Mouse (Mus musculus) CH12.LX (cell line): ENCODE data around the gene Tpx2. TPM values are rescaled to one million over a fixed set of nuclear protein-coding genes. Genes with fewer than 3 reads are reported as not detected.

Source experiments
- DNase-seq: peaks from one replicate; pipeline ENCODE4 v3.0.0-alpha.2; 2013; ENCODE audit errors: extremely low read depth
- H3K27ac ChIP-seq: 2 replicates; pipeline ENCODE4 v1.5.1; 2012; ENCODE audit warnings: low read depth, mild to moderate bottlenecking, control low read depth, moderate library complexity; ENCODE audit not compliant: insufficient read depth
- H3K27me3 ChIP-seq: replicated peaks from 2 replicates; pipeline ENCODE3; 2012; ENCODE audit warnings: inconsistent platforms
- H3K36me3 ChIP-seq, 2 experiments: replicated peaks in 1 of 2; 2 replicates each; pipeline versions ENCODE3 to v1.6.1; 2012; ENCODE audit warnings: inconsistent platforms in 1 of 2, low read length in 1 of 2, mild to moderate bottlenecking in 1 of 2, mixed read lengths in 1 of 2, moderate library complexity in 1 of 2; ENCODE audit not compliant: control insufficient read depth in 1 of 2, insufficient read depth in 1 of 2
- H3K4me1 ChIP-seq, 2 experiments: 2 replicates each; pipeline ENCODE4 v1.6.1; 2012; ENCODE audit warnings: inconsistent platforms in 1 of 2, moderate library complexity in 1 of 2; ENCODE audit not compliant: insufficient read depth in 2 of 2, control insufficient read depth in 1 of 2
- H3K4me2 ChIP-seq: 2 replicates; pipeline ENCODE4 v1.6.1; 2012; ENCODE audit warnings: low read depth, mild to moderate bottlenecking, control low read depth; ENCODE audit not compliant: poor library complexity, insufficient read depth, severe bottlenecking
- H3K4me3 ChIP-seq, 3 experiments: fragments of 150-350 bp in 1 of 3; sonication (generic) in 1 of 3; replicated peaks in 1 of 3; 2 replicates each; pipeline versions ENCODE3 to v1.5.1; 2011 to 2012; ENCODE audit warnings: low read depth in 2 of 3, low read length in 2 of 3, mild to moderate bottlenecking in 2 of 3, moderate library complexity in 2 of 3, control low read depth in 1 of 3, improper control_type of control experiment in 1 of 3, inconsistent platforms in 1 of 3, mixed read lengths in 1 of 3; ENCODE audit not compliant: poor library complexity in 1 of 3
- H3K79me2 ChIP-seq: replicated peaks from 2 replicates; pipeline ENCODE4 v1.6.1; 2012; ENCODE audit warnings: mild to moderate bottlenecking, moderate library complexity; ENCODE audit not compliant: control insufficient read depth, poor library complexity, insufficient read depth, severe bottlenecking; ENCODE audit errors: extremely low read depth
- H3K9ac ChIP-seq: 2 replicates; pipeline ENCODE4 v1.6.1; 2012; ENCODE audit warnings: low read depth, mild to moderate bottlenecking, control low read depth, moderate library complexity; ENCODE audit not compliant: insufficient read depth
- H3K9me3 ChIP-seq: replicated peaks from 2 replicates; pipeline ENCODE3; 2012; ENCODE audit warnings: low read length, inconsistent platforms, mixed read lengths
- BHLHE40 ChIP-seq: IDR thresholded peaks from 2 replicates; pipeline ENCODE4 v1.6.1; 2011; ENCODE audit warnings: mild to moderate bottlenecking, low read depth, low read length, improper control_type of control experiment
- CHD1 ChIP-seq: IDR thresholded peaks from 2 replicates; pipeline ENCODE4 v1.6.1; 2012; ENCODE audit warnings: low read depth, low read length, improper control_type of control experiment, inconsistent platforms
- CHD2 ChIP-seq: IDR thresholded peaks from 2 replicates; pipeline ENCODE4 v1.6.1; 2011; ENCODE audit warnings: low read length, improper control_type of control experiment
- CTCF ChIP-seq, 2 experiments: IDR thresholded peaks in 1 of 2; conservative IDR thresholded peaks in 1 of 2; 2 replicates each; pipeline ENCODE4 v1.5.1; 2011 to 2012; ENCODE audit warnings: low read depth in 2 of 2, low read length in 2 of 2, improper control_type of control experiment in 1 of 2, inconsistent platforms in 1 of 2, mild to moderate bottlenecking in 1 of 2, moderate library complexity in 1 of 2
- E2F4 ChIP-seq: IDR thresholded peaks from 2 replicates; pipeline ENCODE4 v1.6.1; 2011; ENCODE audit warnings: low read depth, low read length, improper control_type of control experiment; ENCODE audit not compliant: insufficient replicate concordance
- ELF1 ChIP-seq: IDR thresholded peaks from 2 replicates; pipeline ENCODE4 v1.6.1; 2014; ENCODE audit warnings: low read depth, mild to moderate bottlenecking, inconsistent platforms, low read length, improper control_type of control experiment
- EP300 ChIP-seq: IDR thresholded peaks from 2 replicates; pipeline ENCODE4 v1.6.1; 2011; ENCODE audit warnings: low read length, improper control_type of control experiment
- ETS1 ChIP-seq: conservative IDR thresholded peaks from 2 replicates; pipeline ENCODE4 v1.6.1; 2012; ENCODE audit warnings: low read depth, mild to moderate bottlenecking, inconsistent platforms, low read length, improper control_type of control experiment, moderate library complexity
- HCFC1 ChIP-seq: IDR thresholded peaks from 2 replicates; pipeline ENCODE4 v1.6.1; 2012; ENCODE audit warnings: low read depth, mild to moderate bottlenecking, inconsistent platforms, low read length, improper control_type of control experiment
- IRF4 ChIP-seq: IDR thresholded peaks from 2 replicates; pipeline ENCODE4 v1.6.1; 2014; ENCODE audit warnings: low read depth, mild to moderate bottlenecking, inconsistent platforms, low read length, improper control_type of control experiment
- KAT2A ChIP-seq: IDR thresholded peaks from 2 replicates; pipeline ENCODE4 v1.6.1; 2012; ENCODE audit warnings: low read length, improper control_type of control experiment, inconsistent platforms; ENCODE audit not compliant: insufficient replicate concordance
- MAX ChIP-seq: IDR thresholded peaks from 2 replicates; pipeline ENCODE4 v1.6.1; 2011; ENCODE audit warnings: low read length, improper control_type of control experiment
- MXI1 ChIP-seq: IDR thresholded peaks from 2 replicates; pipeline ENCODE4 v1.6.1; 2011; ENCODE audit warnings: mild to moderate bottlenecking, low read depth, low read length, improper control_type of control experiment
- MYC ChIP-seq: IDR thresholded peaks from 2 replicates; pipeline ENCODE4 v1.6.1; 2011; ENCODE audit warnings: low read depth, mild to moderate bottlenecking, improper control_type of control experiment, low read length
- NRF1 ChIP-seq: IDR thresholded peaks from 2 replicates; pipeline ENCODE4 v1.6.1; 2014; ENCODE audit warnings: low read depth, mild to moderate bottlenecking, inconsistent platforms, low read length, improper control_type of control experiment, moderate library complexity
- PAX5 ChIP-seq: IDR thresholded peaks from 2 replicates; pipeline ENCODE4 v1.6.1; 2012; ENCODE audit warnings: low read length, inconsistent platforms, mixed read lengths
- POLR2AphosphoS2 ChIP-seq: IDR thresholded peaks from 2 replicates; pipeline ENCODE4 v1.6.1; 2011; ENCODE audit warnings: low read depth, low read length, improper control_type of control experiment
- RAD21 ChIP-seq: IDR thresholded peaks from 2 replicates; pipeline ENCODE4 v1.6.1; 2011; ENCODE audit warnings: low read depth, mild to moderate bottlenecking, low read length, improper control_type of control experiment, moderate library complexity
- RCOR1 ChIP-seq: conservative IDR thresholded peaks from 2 replicates; pipeline ENCODE4 v1.6.1; 2012; ENCODE audit warnings: low read depth, mild to moderate bottlenecking, inconsistent platforms, low read length, improper control_type of control experiment
- SMC3 ChIP-seq: IDR thresholded peaks from 2 replicates; pipeline ENCODE4 v1.6.1; 2011; ENCODE audit warnings: low read depth, low read length, improper control_type of control experiment
- TBP ChIP-seq: conservative IDR thresholded peaks from 2 replicates; pipeline ENCODE4 v1.6.1; 2011; ENCODE audit warnings: low read depth, low read length, improper control_type of control experiment
- TCF12 ChIP-seq: IDR thresholded peaks from 2 replicates; pipeline ENCODE4 v1.6.1; 2014; ENCODE audit warnings: low read depth, mild to moderate bottlenecking, inconsistent platforms, low read length, improper control_type of control experiment
- UBTF ChIP-seq: IDR thresholded peaks from 2 replicates; pipeline ENCODE4 v1.6.1; 2012; ENCODE audit warnings: low read depth, mild to moderate bottlenecking, inconsistent platforms, low read length, improper control_type of control experiment, moderate library complexity
- USF1 ChIP-seq: IDR thresholded peaks from 2 replicates; pipeline ENCODE4 v1.6.1; 2014; ENCODE audit warnings: low read depth, mild to moderate bottlenecking, inconsistent platforms, low read length, improper control_type of control experiment
- USF2 ChIP-seq: conservative IDR thresholded peaks from 2 replicates; pipeline ENCODE4 v1.6.1; 2011; ENCODE audit warnings: low read depth, low read length, improper control_type of control experiment
- ZKSCAN1 ChIP-seq: IDR thresholded peaks from 2 replicates; pipeline ENCODE4 v1.6.1; 2012; ENCODE audit warnings: low read depth, inconsistent platforms, low read length, improper control_type of control experiment, borderline replicate concordance
- ZNF384 ChIP-seq: IDR thresholded peaks from 2 replicates; pipeline ENCODE4 v1.6.1; 2012; ENCODE audit warnings: low read depth, low read length, improper control_type of control experiment, inconsistent platforms
- dilution Hi-C: fragments of 300-500 bp; cut with MboI; formaldehyde crosslinking; loops from 2 replicates; pipeline ENCODE4 v1.14.3; 2020; ENCODE audit warnings: low sequenced_read_pairs; ENCODE audit not compliant: extremely low pct_unique_long_range_greater_than_20kb, extremely low pct_ligation_motif_present
- in situ Hi-C: fragments of 300-500 bp; cut with MboI; formaldehyde crosslinking; loops from 3 replicates; pipeline ENCODE4 v1.14.3; 2019; ENCODE audit warnings: low sequenced_read_pairs, low pct_ligation_motif_present, low pct_unique_long_range_greater_than_20kb, mixed read lengths
- polyA plus RNA-seq: library from polyadenylated mRNA; unstranded; fragments of >175 nt; gene quantifications from 2 replicates; pipeline ENCODE4 v1.2.1, GENCODE M21; 2012; ENCODE audit warnings: low read depth; ENCODE audit not compliant: insufficient read length
- total RNA-seq, 2 experiments: library from RNA; depleted of rRNA; stranded (reverse); fragments of 300-350 nt in 1 of 2; fragments of >200 nt in 1 of 2; gene quantifications; 2 replicates each; pipeline ENCODE4 v1.2.3; 2012 to 2014

Gene Tpx2
- total and polyA plus RNA-seq, 3 experiments: 66.1 to 127 (median 98.0) TPM

DNA sequence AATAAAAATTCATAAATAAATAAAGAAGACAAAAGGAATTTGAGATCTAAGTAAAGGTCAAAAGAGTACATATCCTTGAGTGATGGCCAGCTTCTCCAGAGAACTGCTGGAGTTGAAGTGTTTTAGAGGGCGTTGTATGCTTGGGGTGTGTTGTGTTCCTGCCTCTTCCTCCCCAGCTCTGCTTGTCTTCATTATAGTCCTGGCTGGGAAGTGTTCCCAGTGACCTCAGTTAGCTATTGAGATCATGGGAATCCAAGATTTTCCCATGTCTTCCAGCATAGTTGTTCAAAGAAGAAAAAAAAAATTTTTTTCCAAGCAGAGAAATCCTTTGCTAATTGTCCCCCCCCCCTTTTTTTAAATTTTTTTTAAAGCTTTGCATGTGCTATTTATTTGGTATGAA is 14.1 kb downstream of the Tpx2 start:
- Histone ChIP-seq H3K27ac (no peak overlapping the region), H3K9ac (no peak overlapping the region), H3K9me3 (no peaks in the 10 kb centered on the region), H3K27me3 (no peaks in the 10 kb centered on the region), H3K79me2 (peaks cover 18% of the 10 kb centered on the region), H3K36me3 (peaks cover 39 to 82% of the 10 kb centered on the region in 2 experiments), H3K4me1 (peaks cover 0 to 7% of the 10 kb centered on the region in 2 experiments; a peak in 1 of 4 replicates), H3K4me3 (no peak overlapping the region), H3K4me2 (no peak overlapping the region)
- TF ChIP-seq ETS1 (no peak), KAT2A (no peak), TBP (no peak), NRF1 (no peak), EP300 (no peak), ZNF384 (no peak), POLR2AphosphoS2 (no peak), PAX5 (no peak), BHLHE40 (no peak), E2F4 (no peak), RCOR1 (no peak), USF2 (no peak), MAX (no peak), ELF1 (no peak), UBTF (no peak), CHD2 (no peak), HCFC1 (no peak), MXI1 (no peak)
- no peak for DNase-seq
- in situ Hi-C loops (loop anchor here (5.0 kb wide), 1 partner anchor 35 kb away; no protein-coding TSS in a partner anchor), dilution Hi-C loops (no loop called here)

DNA sequence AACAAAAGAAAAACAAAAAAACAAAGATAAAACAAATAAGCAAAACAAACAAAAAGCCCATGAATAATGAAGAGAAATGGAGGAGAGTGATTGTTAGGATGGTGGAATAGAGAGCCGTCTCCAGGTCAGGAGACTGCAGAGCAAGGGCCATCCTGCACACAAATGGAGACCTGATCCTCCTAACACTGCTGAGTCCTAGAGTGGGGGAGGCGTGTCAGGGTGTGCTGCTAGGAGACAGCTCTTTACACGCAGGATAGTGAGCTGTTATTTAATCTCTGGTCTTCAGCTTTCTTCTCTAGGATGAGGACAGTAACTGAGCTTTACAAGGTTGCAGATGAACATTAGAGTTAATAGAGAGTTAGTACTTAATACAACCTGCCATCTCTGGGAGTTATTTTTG is 14.9 kb downstream of the Tpx2 start:
- dilution Hi-C loops (no loop called here), in situ Hi-C loops (loop anchor here (5.0 kb wide), 1 partner anchor 35 kb away; no protein-coding TSS in a partner anchor)
- peaks cover 0 to 7% of the 10 kb centered on the region in 2 experiments; a peak in 1 of 4 replicates for H3K4me1 ChIP-seq
- H3K27ac ChIP-seq: no peak overlapping the region
- DNase-seq: no peak
- peaks cover 35 to 82% of the 10 kb centered on the region in 2 experiments for H3K36me3 ChIP-seq
- no peaks in the 10 kb centered on the region for H3K27me3 ChIP-seq
- no peak overlapping the region for H3K4me2 ChIP-seq
- no peak overlapping the region for H3K4me3 ChIP-seq
- no peaks in the 10 kb centered on the region for H3K9me3 ChIP-seq
- H3K79me2 ChIP-seq: peaks cover 18% of the 10 kb centered on the region
- no peak for TF ChIP-seq MXI1
- no peak for TF ChIP-seq SMC3
- TF ChIP-seq MYC: no peak
- no peak for TF ChIP-seq POLR2AphosphoS2
- TF ChIP-seq RCOR1: no peak
- TF ChIP-seq CHD1: no peak
- TF ChIP-seq UBTF: no peak
- TF ChIP-seq CTCF (conservative IDR thresholded peaks at IDR 0.05 in 1 of 2, IDR thresholded peaks at IDR 0.05 in 1 of 2; ENCODE audit: low read depth in 2 of 2, low read length in 2 of 2): no peak
- no peak for TF ChIP-seq ZKSCAN1
- no peak for TF ChIP-seq IRF4
- no peak for TF ChIP-seq USF1
- TF ChIP-seq TCF12: no peak
- TF ChIP-seq ELF1: no peak
- TF ChIP-seq NRF1: no peak
- no peak for TF ChIP-seq HCFC1
- TF ChIP-seq MAX: no peak
- no peak for TF ChIP-seq PAX5
- TF ChIP-seq RAD21: no peak
- no peak overlapping the region for H3K9ac ChIP-seq
